Mouse (Mus musculus) R1 (cell line): Measurements from ENCODE around the gene Tuba3b.
A peak's percentile ranks its signal among the peaks of the same experiment; 100 is the strongest.

Experiments used
- DNase-seq: peaks from one replicate; pipeline ENCODE4 v3.0.0-alpha.2; 2018; ENCODE audit warnings: low read depth, low spot score

Gene Tuba3b

DNA sequence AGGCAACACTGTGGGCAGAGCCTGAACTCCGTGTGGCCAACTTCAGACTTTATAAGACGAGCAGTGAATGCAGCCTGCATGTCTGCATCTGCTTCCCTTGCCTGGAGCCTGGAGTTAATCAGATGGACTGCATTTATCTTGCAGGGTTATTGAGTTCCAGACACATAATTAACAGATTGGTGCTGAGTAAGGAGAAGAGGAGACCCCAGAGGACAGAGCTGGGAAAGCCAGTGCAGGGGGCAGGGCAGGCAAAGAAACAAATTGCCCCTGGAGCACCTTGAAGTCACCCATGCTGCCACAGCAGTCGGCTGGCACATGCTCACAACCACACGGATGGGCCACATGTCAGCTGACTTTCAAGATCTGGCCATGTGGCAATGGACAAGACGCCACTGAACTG is 48.7 kb downstream of the Tuba3b start:
- DNase-seq, result no peak

GRCm38 (mm10) chr6:145665751-145666150 is 50.2 kb downstream of the Tuba3b start:
- peak; percentile 35 for DNase-seq

GRCm38 (mm10) chr6:145667654-145668053 is 52.1 kb downstream of the Tuba3b start:
- DNase-seq, result no peak

DNA sequence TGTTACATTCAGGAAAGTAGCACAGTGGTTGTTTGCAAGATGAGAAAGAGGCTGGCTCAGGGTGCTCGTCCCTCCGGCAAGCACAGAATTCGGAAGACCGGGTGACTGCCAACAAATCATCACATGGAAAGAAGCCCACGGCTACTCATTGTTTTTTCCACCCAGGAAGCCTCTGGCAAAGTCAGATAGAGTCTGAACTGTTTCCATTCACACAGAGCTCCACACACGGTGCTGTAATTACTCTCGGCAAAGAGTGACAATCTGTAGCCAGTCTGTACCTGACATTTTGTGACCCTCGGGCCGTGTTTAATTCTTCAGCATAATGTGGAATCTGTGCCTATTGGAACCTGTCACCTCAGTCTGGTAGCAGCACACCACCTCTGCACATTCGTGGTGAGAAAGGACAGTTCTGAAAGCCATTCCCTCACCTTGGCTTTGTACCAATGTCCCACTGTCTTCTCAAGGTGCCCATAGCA is 54.1 kb downstream of the Tuba3b start:
- DNase-seq, result no peak
